Mouse (Mus musculus) cerebellum, adult 9-11 months (tissue): ENCODE measurements around the gene Car14.
A peak's percentile ranks its signal among the peaks of the same experiment; 100 is the strongest.
"Not testable (repeated sequence)": the region's sequence is repeated elsewhere in the genome, so short reads cannot be mapped to it uniquely, and the experiment has no call there.

ENCODE experiments used
- DNase-seq: peaks from one replicate; pipeline ENCODE4 v3.0.0; 2022

The Car14 gene

GRCm38 (mm10) chr3:95891211-95892065 lies 13.1 kb downstream of the Car14 start, which contains the start of gene BC028528:
Gene BC028528, minus strand, starts transcription at chr3:95892005.
- no peak for DNase-seq

- DNase-seq = no peak
Measured at GRCm38 (mm10) chr3:95889664-95890063, 14.8 kb downstream of the Car14 start.

- DNase-seq = no peak
Measured at GRCm38 (mm10) chr3:95887596-95887995, 16.9 kb downstream of the Car14 start.

- no peak for DNase-seq
Measured at GRCm38 (mm10) chr3:95884400-95884799, 20.1 kb downstream of the Car14 start.

- peak; percentile 77 for DNase-seq
Measured at GRCm38 (mm10) chr3:95882816-95883425, 21.6 kb downstream of the Car14 start.

- peak; percentile 99 for DNase-seq
Measured at GRCm38 (mm10) chr3:95881979-95882815, 22.3 kb downstream of the Car14 start, which contains the start of gene Ciart. Gene Ciart, minus strand, starts transcription at chr3:95882251.

- no peak for DNase-seq
Measured at GRCm38 (mm10) chr3:95879063-95879462, 25.4 kb downstream of the Car14 start.

GRCm38 (mm10) chr3:95872048-95872447 lies 32.4 kb downstream of the Car14 start:
- peak; percentile 40 for DNase-seq

- DNase-seq = peak; percentile 90
Measured at GRCm38 (mm10) chr3:95871392-95871867, 33.1 kb downstream of the Car14 start, which contains the start of gene Mrps21. Gene Mrps21, minus strand, starts transcription at chr3:95871519.

GRCm38 (mm10) chr3:95870976-95871375 lies 33.5 kb downstream of the Car14 start:
- no peak for DNase-seq

GRCm38 (mm10) chr3:95867408-95867807 lies 37.1 kb downstream of the Car14 start:
- DNase-seq = no peak

GRCm38 (mm10) chr3:95866071-95866470 lies 38.4 kb downstream of the Car14 start:
- DNase-seq = no peak

- no peak for DNase-seq
Measured at GRCm38 (mm10) chr3:95865571-95865970, 38.9 kb downstream of the Car14 start.

- peak; percentile 41 for DNase-seq
Measured at GRCm38 (mm10) chr3:95865050-95865449, 39.4 kb downstream of the Car14 start.

- DNase-seq = no peak
Measured at GRCm38 (mm10) chr3:95863578-95863977, 40.9 kb downstream of the Car14 start.

- peak; percentile 68 for DNase-seq
Measured at GRCm38 (mm10) chr3:95861796-95862195, 42.7 kb downstream of the Car14 start.

- DNase-seq = no peak
Measured at GRCm38 (mm10) chr3:95861216-95861615, 43.3 kb downstream of the Car14 start.

GRCm38 (mm10) chr3:95860323-95860722 lies 44.2 kb downstream of the Car14 start:
- DNase-seq = no peak

GRCm38 (mm10) chr3:95858278-95858677 lies 46.2 kb downstream of the Car14 start:
- not testable (repeated sequence) for DNase-seq

- not testable (repeated sequence) for DNase-seq
Measured at GRCm38 (mm10) chr3:95857050-95857449, 47.4 kb downstream of the Car14 start.

GRCm38 (mm10) chr3:95856115-95856514 lies 48.4 kb downstream of the Car14 start:
- no peak for DNase-seq

GRCm38 (mm10) chr3:95855502-95856089 lies 48.9 kb downstream of the Car14 start, which contains the start of gene Prpf3:
Gene Prpf3, minus strand, starts transcription at chr3:95855885.
- peak; percentile 93 for DNase-seq
